Mouse (Mus musculus) frontal cortex, postnatal 10 days (tissue): Measurements from ENCODE around the gene Dnaja1.
A peak's percentile ranks its signal among the peaks of the same experiment; 100 is the strongest.

Experiments used
- DNase-seq, 2 experiments: peaks; one replicate each; pipeline ENCODE4 v3.0.0; 2022; ENCODE audit warnings: low spot score in 2 of 2, mixed read lengths in 1 of 2

The Dnaja1 gene

GRCm38 (mm10) chr4:40722011-40722666, at the start of gene Dnaja1:
TSS of gene Dnaja1 (plus strand) at chr4:40722150.
- peak; percentile 93 to 96 for DNase-seq

GRCm38 (mm10) chr4:40673526-40673925, 48.4 kb upstream of the Dnaja1 start:
- no peak for DNase-seq

- no peak for DNase-seq
These were observed 45.6 kb upstream of the Dnaja1 start for GRCm38 (mm10) chr4:40676338-40676737.

GRCm38 (mm10) chr4:40677132-40677531, 44.8 kb upstream of the Dnaja1 start:
- DNase-seq: no peak

GRCm38 (mm10) chr4:40680250-40680860, 41.6 kb upstream of the Dnaja1 start:
- DNase-seq: no peak

GRCm38 (mm10) chr4:40681908-40682307, 40.0 kb upstream of the Dnaja1 start:
- DNase-seq: peak in 1 of 2 experiments; percentile 65

- no peak for DNase-seq
These were observed 39.6 kb upstream of the Dnaja1 start for GRCm38 (mm10) chr4:40682359-40682758.

GRCm38 (mm10) chr4:40683306-40683705, 38.6 kb upstream of the Dnaja1 start:
- no peak for DNase-seq

GRCm38 (mm10) chr4:40691100-40691499, 30.9 kb upstream of the Dnaja1 start:
- no peak for DNase-seq

GRCm38 (mm10) chr4:40697059-40697458, 24.9 kb upstream of the Dnaja1 start:
- DNase-seq: no peak

GRCm38 (mm10) chr4:40700216-40700615, 21.7 kb upstream of the Dnaja1 start:
- DNase-seq: no peak

- DNase-seq: no peak
These were observed 20.2 kb upstream of the Dnaja1 start for GRCm38 (mm10) chr4:40701796-40702195.

- peak; percentile 91 to 96 for DNase-seq
These were observed 18.9 kb upstream of the Dnaja1 start, which contains the start of gene Aptx for GRCm38 (mm10) chr4:40702797-40703709. TSS of gene Aptx (minus strand) at chr4:40703194.

GRCm38 (mm10) chr4:40703710-40704275, 18.2 kb upstream of the Dnaja1 start:
- DNase-seq: no peak

- DNase-seq: no peak
These were observed 4.8 kb upstream of the Dnaja1 start for GRCm38 (mm10) chr4:40717141-40717540.

- DNase-seq: no peak
These were observed 1.0 kb upstream of the Dnaja1 start for GRCm38 (mm10) chr4:40720910-40721309.

GRCm38 (mm10) chr4:40722687-40723460, 924 bp downstream of the Dnaja1 start:
- peak; percentile 82 to 85 for DNase-seq

- no peak for DNase-seq
These were observed 3.2 kb downstream of the Dnaja1 start for GRCm38 (mm10) chr4:40725141-40725540.

GRCm38 (mm10) chr4:40725554-40725953, 3.6 kb downstream of the Dnaja1 start:
- no peak for DNase-seq

GRCm38 (mm10) chr4:40727247-40727646, 5.3 kb downstream of the Dnaja1 start:
- DNase-seq: no peak

- DNase-seq: no peak
These were observed 9.3 kb downstream of the Dnaja1 start for GRCm38 (mm10) chr4:40731262-40731661.
